Mouse (Mus musculus): ENCODE measurements at regions not wholly inside any gene's neighbourhood (a gene's known extent, or its start where the extent isn't known, plus 50 kb on each side); places are given as distances from the start of the nearest gene placed in this dataset.

GRCm38 (mm10) chr15:62128546-62129212 is 1205.9 kb upstream of the A1bg start:
- no peak for DNase-seq (ENCODE audit: low spot score)

GRCm38 (mm10) chr15:62127602-62128158 is 1204.9 kb upstream of the A1bg start:
- DNase-seq (ENCODE audit: low spot score) = no peak

DNA sequence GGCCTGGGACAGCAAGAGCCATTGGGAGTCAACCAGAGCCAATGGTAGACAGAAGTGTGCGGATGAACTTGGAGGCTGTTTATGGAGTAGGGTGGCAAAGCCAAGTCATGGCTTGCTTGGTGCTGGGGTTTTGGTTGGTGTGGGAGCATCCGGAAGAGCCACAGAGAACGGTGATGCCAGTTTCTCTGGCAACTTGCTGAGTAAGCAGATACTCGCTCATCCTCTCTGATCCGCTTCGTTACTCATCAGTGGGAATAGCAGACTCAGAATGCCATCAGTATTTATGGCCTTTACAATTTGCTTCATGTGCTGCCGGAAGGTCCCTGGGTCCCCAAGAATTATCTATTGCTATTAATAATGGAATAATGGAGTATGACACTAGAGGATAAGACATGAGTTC is 1202.9 kb upstream of the A1bg start:
- no peak for DNase-seq (ENCODE audit: low spot score)

- no peak for DNase-seq (ENCODE audit: low spot score)
These were observed 1200.9 kb upstream of the A1bg start for GRCm38 (mm10) chr15:62123756-62124155.

DNA sequence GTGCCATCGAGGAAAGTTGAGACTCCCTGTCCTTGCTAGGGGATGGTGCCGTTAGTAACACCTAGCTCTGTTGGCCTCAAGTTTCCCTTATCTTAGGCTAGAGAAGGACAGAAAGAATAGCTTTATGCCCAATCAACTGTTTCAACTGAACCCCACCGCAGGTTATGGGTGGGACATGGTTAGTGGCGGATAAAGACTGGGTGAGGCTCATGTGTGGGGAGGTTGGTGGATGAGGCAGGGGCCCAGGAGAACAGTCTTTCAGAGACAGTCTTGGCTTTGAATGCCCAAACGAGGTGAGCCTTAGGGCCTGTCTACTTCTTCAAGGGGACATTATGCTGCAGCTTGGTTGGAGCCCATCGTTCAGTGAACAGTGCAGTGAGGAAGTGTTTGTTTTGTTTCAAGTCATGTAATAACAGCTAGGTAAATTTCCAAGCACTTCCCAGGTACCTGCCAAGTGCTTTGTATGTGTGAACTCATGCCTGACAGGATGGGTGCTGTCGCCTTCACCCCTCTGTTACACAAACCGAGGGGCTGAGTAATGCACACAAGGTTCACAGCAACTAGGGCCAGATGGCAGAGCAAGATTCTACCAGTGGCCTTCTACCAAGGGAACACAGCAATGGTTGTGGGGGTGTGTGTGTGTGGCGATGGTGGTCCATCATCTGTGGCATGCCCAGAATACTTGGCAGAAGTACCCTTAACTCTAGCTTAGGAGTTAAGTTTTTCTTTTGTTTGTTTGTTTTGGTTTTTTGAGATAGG is 1199.6 kb upstream of the A1bg start:
- DNase-seq (ENCODE audit: low spot score) = no peak

DNA sequence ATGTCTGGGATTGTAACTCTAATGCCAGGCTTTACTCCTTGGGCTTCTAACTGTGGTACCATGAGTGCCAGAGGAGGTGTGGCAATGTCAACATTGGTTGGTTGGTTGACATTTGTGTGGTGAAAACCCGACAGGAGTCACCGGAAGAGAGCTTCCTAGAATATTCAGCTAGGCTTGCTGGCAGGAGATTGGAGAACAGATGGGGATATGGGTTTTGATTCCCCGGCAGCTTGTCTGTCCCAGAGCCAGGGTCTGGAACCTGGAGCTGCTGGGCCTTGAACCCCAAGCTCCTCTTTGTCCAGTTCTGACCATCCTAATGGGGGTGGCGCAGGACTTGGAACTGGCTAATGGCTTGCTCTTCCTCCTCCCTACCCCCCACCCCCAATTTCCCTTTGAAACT is 1198.9 kb upstream of the A1bg start:
- DNase-seq (ENCODE audit: low spot score) = no peak

- no peak for DNase-seq (ENCODE audit: low spot score)
These were observed 1197.9 kb upstream of the A1bg start for GRCm38 (mm10) chr15:62120735-62121134.

DNA sequence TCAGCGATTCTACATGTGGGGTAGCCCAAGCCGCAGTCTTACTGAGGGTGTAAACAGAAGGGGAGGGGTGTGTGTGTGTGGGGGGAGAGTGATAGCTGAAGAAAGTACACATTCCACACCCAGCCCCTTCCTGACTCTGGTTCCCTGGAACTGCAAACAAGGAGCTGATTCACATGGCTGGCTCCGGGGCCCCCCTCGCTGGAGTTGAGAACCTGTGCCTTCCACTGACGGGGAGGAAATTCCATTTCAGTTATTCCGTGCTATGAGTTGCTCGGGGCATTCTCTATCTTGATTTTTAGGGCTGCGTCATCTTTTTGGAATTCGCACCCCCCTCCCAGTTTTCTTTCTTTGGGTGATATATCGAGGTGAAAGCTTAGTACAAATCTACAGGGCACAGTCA is 1196.2 kb upstream of the A1bg start:
- DNase-seq (ENCODE audit: low spot score) = no peak

- DNase-seq (ENCODE audit: low spot score) = no peak
These were observed 1193.4 kb upstream of the A1bg start for GRCm38 (mm10) chr15:62116184-62116583.

- DNase-seq (ENCODE audit: low spot score) = no peak
These were observed 1192.0 kb upstream of the A1bg start for GRCm38 (mm10) chr15:62114815-62115214.

DNA sequence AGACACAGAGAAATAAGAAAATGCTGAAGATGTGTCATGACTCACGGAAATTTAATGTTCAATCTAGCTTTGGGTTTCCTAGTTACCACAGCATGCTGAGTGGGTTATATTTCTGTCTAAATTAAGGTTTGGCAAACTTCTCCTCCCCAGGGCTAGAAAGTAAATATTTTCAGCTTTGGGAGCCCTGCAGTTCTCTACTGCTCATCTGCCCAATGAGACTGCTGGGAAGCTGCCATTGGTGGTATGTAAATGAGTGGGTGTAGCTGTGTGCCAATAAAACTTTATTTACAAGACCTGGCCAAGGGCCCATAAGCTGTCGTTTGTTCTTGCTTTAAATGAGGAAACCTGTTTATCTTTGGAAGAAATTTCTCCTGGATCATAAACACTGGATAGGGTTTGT is 1189.3 kb upstream of the A1bg start:
- DNase-seq (ENCODE audit: low spot score) = no peak

DNA sequence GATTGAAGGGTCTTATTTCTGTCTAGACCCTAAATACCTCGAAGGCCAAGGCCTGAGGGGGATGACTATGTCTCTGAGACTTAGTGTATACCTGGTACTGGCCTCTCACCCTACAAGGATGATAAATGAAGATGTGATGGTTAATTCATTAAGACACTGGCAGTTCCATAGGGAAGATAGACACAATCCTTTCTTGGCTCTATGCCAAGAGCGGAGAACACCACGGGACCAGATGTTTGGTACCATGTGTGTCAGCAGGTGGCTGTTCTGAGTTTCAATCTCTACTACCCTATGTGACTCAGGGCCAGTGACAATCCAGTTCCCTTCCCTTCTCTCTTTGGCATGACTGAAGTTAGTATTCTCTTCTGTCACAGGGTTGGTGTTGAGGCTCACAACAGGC is 1185.2 kb upstream of the A1bg start:
- DNase-seq (ENCODE audit: low spot score) = no peak

DNA sequence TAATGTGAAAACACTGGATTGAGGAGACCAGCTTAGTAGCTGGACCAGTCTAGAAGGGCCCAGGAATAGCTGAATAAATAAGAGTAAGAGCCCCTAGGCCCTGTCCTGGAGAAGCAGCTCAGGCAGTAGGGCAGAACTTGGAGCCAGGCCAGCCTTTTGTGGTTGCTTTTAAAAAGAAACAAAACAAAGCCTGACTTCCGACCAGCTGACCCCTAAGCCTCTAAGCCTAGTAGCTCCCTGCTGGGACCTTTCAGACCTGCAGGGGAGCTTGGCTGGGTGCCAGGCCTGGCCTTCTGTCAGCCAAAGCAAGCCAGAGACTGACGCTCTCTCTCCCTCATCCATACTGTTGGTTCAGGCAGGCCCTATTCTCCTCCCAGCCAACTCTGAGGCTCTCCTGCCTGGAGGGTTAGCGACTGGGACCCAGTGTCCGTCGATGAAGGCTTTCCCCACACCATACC is 1183.7 kb upstream of the A1bg start:
- DNase-seq (ENCODE audit: low spot score) = peak; percentile 81

DNA sequence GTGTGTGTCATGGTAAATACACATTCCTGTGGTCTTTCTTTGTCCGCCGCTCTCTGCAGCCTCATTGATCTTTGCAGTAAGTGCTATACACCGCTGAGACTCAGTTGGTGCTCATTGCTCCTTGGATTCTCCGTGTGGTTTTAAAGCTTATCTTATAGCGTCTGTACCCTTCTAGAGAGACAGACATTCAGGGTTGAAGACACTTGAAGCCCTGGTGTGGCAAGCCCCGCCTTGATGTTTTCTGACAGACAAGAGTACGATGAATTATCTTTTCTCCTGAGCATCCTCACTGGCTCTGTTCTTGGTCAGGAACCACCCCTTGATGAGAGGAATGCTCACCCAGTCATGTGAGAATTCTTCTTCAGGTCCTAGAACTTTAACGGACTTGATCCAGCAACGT is 1182.7 kb upstream of the A1bg start:
- no peak for DNase-seq (ENCODE audit: low spot score)

DNA sequence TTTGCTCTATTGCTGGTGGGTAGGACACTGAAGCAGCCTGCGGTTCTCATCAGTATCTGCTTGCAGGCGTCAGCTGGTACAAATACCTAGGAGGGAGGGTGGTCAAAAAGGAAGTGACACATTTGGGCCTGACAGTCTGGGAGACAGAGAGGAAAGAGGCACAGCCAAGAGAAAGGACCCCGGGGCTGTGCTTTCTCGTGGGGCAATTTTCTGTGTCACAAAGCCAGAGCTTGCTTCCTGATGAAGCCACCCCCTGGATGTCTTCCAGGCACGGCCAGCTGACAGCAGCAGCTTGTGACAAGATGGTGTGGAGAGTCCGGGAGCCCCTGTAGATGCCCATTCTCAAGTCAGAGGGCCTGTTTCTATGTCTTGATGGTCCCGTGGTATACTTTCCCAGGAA is 1181.8 kb upstream of the A1bg start:
- DNase-seq (ENCODE audit: low spot score) = no peak

- no peak for DNase-seq (ENCODE audit: low spot score)
These were observed 1176.9 kb upstream of the A1bg start for GRCm38 (mm10) chr15:62099683-62100082.

GRCm38 (mm10) chr15:62098791-62099660 is 1176.2 kb upstream of the A1bg start:
- DNase-seq (ENCODE audit: low spot score) = no peak

- DNase-seq (ENCODE audit: low spot score) = no peak
These were observed 1174.0 kb upstream of the A1bg start for GRCm38 (mm10) chr15:62096778-62097177.

- DNase-seq (ENCODE audit: low spot score) = no peak
These were observed 1172.4 kb upstream of the A1bg start for GRCm38 (mm10) chr15:62095198-62095597.

DNA sequence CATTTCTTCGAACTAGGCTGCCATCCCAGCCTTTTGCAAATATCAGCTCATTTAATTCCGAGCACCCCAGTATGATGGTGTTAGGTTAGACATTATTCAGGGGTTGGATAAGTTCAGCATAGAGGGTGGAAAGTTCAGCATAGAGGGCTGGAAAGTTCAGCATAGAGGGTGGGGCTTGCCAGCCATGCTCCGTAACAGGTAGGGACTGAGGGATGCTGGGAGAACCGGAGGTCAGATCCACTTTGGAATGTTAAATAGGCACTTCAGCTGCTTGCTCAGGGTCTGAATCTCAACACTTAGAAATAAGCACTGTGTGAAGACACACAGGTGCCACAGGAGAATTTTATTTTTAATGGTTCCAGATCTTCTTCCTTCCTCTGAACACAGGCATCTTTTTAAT is 1170.9 kb upstream of the A1bg start:
- DNase-seq (ENCODE audit: low spot score) = no peak

DNA sequence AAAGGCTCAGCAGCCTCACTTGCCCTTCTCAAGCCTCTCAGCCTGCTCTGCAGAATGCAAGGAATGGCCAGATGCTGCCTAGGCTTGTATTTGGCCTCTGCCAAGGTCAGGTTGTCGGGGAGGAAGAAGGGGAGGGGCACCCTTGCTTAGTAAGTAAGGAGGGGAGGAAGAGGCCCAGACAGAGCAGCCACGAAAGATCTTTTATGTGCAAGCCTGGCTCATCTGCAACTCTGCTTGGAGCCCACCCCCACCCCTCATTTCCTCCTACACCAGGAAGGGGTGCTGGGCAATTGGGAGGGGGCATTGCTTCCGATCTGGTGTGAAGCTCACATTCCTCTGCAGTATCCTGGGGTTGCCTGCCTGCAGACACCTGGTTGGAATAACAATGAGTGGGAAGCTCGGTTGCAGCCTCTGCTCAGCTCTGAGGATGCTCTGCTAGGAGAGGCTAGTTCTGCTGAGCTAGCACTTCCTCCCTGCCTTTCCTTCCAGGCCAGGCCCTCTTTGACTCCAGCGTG is 1169.9 kb upstream of the A1bg start:
- no peak for DNase-seq (ENCODE audit: low spot score)

Data from ovary, postnatal 14 days (tissue).